Mouse (Mus musculus) liver, adult 2 months (tissue): ENCODE results near the gene Wdr43.

ENCODE experiments used
- CTCF ChIP-seq: fragments of 200-500 bp; IDR thresholded peaks from 2 replicates; pipeline ENCODE4 v1.5.1; 2011; ENCODE audit warnings: low read depth, low read length, control low read depth
- POLR2A ChIP-seq: fragments of 200-500 bp; IDR thresholded peaks from 2 replicates; pipeline ENCODE4 v1.6.1; 2011; ENCODE audit warnings: low read length, control low read depth; ENCODE audit not compliant: insufficient read depth; ENCODE audit errors: extremely low read depth

DNA sequence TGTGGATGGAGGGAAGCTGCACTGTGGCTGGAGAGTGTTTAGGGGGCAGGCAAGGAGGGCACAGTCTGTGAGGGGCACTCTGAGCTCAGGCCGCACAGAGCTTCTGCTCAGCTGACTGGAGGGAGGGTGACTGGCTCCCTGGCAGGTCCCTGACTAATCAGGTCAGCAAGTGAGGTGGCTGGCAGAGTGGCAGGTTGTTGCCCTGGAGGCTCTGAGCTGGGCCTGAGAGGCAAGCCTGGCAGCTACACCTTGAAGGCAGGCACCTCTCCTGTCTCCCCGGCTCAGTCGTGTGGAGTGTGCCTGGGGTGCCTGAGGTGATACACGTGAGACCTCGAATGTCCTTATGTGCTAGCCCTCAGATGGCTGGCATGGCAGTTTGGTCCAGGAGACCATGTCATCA, 80.7 kb downstream of the Wdr43 start:
- TF ChIP-seq CTCF (no peak), POLR2A (no peak)
